Mouse (Mus musculus) midbrain, embryonic 16.5 days (tissue): ENCODE measurements around the gene Gm1553. TPM values are rescaled to one million over a fixed set of nuclear protein-coding genes. Genes with fewer than 3 reads are reported as not detected.

ENCODE experiments used
- ATAC-seq: fragments of 200-750 bp; cut with Nextera tagmentation; 2 replicates; pipeline ENCODE4 v1.8.0; 2017; ENCODE audit warnings: moderate TSS enrichment
- H3K27ac ChIP-seq: fragments of 300-500 bp; sonication (generic); 2 replicates; pipeline ENCODE4 v1.5.1; 2014; ENCODE audit warnings: mild to moderate bottlenecking, low read length, mixed read lengths
- H3K27me3 ChIP-seq: fragments of 300-500 bp; sonication (generic); 2 replicates; pipeline ENCODE4 v1.6.1; 2014; ENCODE audit warnings: low read depth, low read length, mixed read lengths; ENCODE audit not compliant: control insufficient read depth, insufficient read depth
- H3K36me3 ChIP-seq: fragments of 300-500 bp; sonication (generic); 2 replicates; pipeline ENCODE4 v1.6.1; 2014; ENCODE audit warnings: mild to moderate bottlenecking, low read length, moderate library complexity, mixed read lengths; ENCODE audit not compliant: control insufficient read depth, insufficient read depth
- H3K4me1 ChIP-seq: fragments of 300-500 bp; sonication (generic); 2 replicates; pipeline ENCODE4 v1.6.1; 2014; ENCODE audit warnings: mild to moderate bottlenecking, low read length, mixed read lengths; ENCODE audit not compliant: control insufficient read depth, insufficient read depth
- H3K4me2 ChIP-seq: fragments of 300-500 bp; sonication (generic); 2 replicates; pipeline ENCODE4 v1.6.1; 2014; ENCODE audit warnings: mild to moderate bottlenecking, low read length, mixed read lengths
- H3K4me3 ChIP-seq: fragments of 300-500 bp; sonication (generic); 2 replicates; pipeline ENCODE4 v1.5.1; 2014; ENCODE audit warnings: low read depth, mild to moderate bottlenecking, low read length, moderate library complexity, mixed read lengths
- H3K9ac ChIP-seq: fragments of 300-500 bp; sonication (generic); 2 replicates; pipeline ENCODE4 v1.6.1; 2014; ENCODE audit warnings: low read depth, low read length, mixed read lengths
- H3K9me3 ChIP-seq: fragments of 300-500 bp; sonication (generic); replicated peaks from 2 replicates; pipeline ENCODE4 v1.6.1; 2014; ENCODE audit warnings: mild to moderate bottlenecking, low read length, mixed read lengths; ENCODE audit not compliant: control insufficient read depth, poor library complexity, severe bottlenecking
- WGBS: fragments of 180-500 bp; shearing (Covaris S2); extraction: QIAGEN DNeasy Blood & Tissue Kit; methylation state at CpG from one replicate; pipeline ENCODE4 v1.1.7; 2014; 5-methylcytosine and 5-hydroxymethylcytosine counted together
- polyA plus RNA-seq: library from polyadenylated mRNA; unstranded; fragments of >200 nt; fragmentation: Nextera tagmentation; extraction: Ambion mirVana; gene quantifications from 2 replicates; pipeline ENCODE4 v1.2.1, GENCODE M21; 2015

The Gm1553 gene
- not detected in 2 replicates for polyA plus RNA-seq

DNA sequence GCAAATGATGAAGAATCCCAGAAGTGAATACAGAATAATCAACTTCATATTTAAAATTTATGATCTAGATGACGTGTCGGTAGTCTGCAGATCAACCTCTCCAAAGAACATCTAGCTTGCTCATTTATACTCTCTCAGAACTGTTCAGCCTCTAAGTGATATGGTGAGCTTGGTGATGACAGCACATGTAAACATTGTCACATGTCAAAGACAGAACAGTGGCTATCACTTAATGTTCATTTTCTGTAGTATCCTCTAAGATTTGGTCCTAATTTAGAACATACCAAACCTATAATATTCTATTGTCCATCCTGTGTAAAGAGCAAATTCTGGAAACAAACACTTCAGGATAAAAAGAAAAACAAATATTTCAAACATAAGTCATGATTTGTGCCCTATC is at the start of gene Gm1553:
Gene Gm1553, minus strand, starts transcription at position 101 of the 400 bp plus-strand sequence.
- Histone ChIP-seq H3K36me3 (no peaks in the 10 kb centered on the region), H3K27me3 (no peaks in the 10 kb centered on the region), H3K9ac (no peak within 1 kb of the TSS), H3K4me1 (no peaks in the 10 kb centered on the region), H3K9me3 (no peaks in the 10 kb centered on the region), H3K4me3 (no peak within 1 kb of the TSS), H3K27ac (no peak within 1 kb of the TSS), H3K4me2 (no peak within 1 kb of the TSS)
- 90% methylated on average over 2 of the region's 2 CpGs for WGBS
- no peak for ATAC-seq

Other genes with a start within 250 kb of the Gm1553 start
- gene 4932415D10Rik, start 176.0 kb downstream of the Gm1553 start, polyA plus RNA-seq = not detected in 2 replicates
- 14.5 and 16.6 TPM in 2 replicates for gene Gm4924, start 138.4 kb downstream of the Gm1553 start, polyA plus RNA-seq
- gene 1190007I07Rik, start 130.6 kb upstream of the Gm1553 start, polyA plus RNA-seq = 35.4 and 35.5 TPM in 2 replicates
- 147 and 161 TPM in 2 replicates for gene Tdg, start 137.2 kb upstream of the Gm1553 start, polyA plus RNA-seq
- 0.63 and 0.68 TPM in 2 replicates for gene Glt8d2, start 198.0 kb upstream of the Gm1553 start, polyA plus RNA-seq
- gene Hcfc2, start 203.5 kb upstream of the Gm1553 start, polyA plus RNA-seq = 39.2 and 47.9 TPM in 2 replicates